In genomic region chr1:41001154-41001949, GRCm38 (mm10) we compare ENCODE assay signal across 8 mouse cellular contexts.
DNase-seq lines count a peak whose midpoint lies in the region; ATAC-seq and TF ChIP-seq lines count a peak whose summit lies in the region.

No protein-coding gene starts in this region.

- CTCF ChIA-PET in Patski (lab: Charles Lee) = no interaction called here

- WGBS in forebrain, postnatal 0 days = 29% methylated on average over 13 of the region's 13 CpGs
- WGBS in midbrain, embryonic 14.5 days = 31% methylated on average over 13 of the region's 13 CpGs

- no peak for ATAC-seq in Patski
- ATAC-seq in forebrain, postnatal 0 days = peak; percentile 90
- peak; percentile 70; the same call in 1 of the 2 replicates for ATAC-seq in midbrain, embryonic 14.5 days (ENCODE audit: low FRiP score, low TSS enrichment)
- no peak for ATAC-seq in CD4-positive, CD25-positive, alpha-beta regulatory T cell, adult 4 months

- H3K27me3 ChIP-seq in Patski = no peaks in the 10 kb centered on the region
- H3K27me3 ChIP-seq in forebrain, postnatal 0 days (ENCODE audit: insufficient read depth, low read length) = no peaks in the 10 kb centered on the region
- no peaks in the 10 kb centered on the region for H3K27me3 ChIP-seq in midbrain, embryonic 14.5 days (ENCODE audit: control insufficient read depth, insufficient read depth, low read length)

- peak; percentile 81 to 82 for DNase-seq in cerebellum, postnatal 10 days
- DNase-seq in cerebellum, adult 9-11 months = no peak
- no peak for DNase-seq in Patski (ENCODE audit: low read depth, low spot score)
- peak; percentile 82 for DNase-seq in forebrain, postnatal 0 days
- DNase-seq in layer of hippocampus, adult 8-10 months (ENCODE audit: low spot score in 2 of 2) = peak; percentile 23 to 29
- DNase-seq in midbrain, embryonic 14.5 days = peak; percentile 86
- DNase-seq in ovary, postnatal 10 days (ENCODE audit: low spot score) = no peak

- no peaks in the 10 kb centered on the region for H3K4me1 ChIP-seq in forebrain, postnatal 0 days (ENCODE audit: insufficient read depth)
- no peaks in the 10 kb centered on the region for H3K4me1 ChIP-seq in midbrain, embryonic 14.5 days (ENCODE audit: control insufficient read depth, insufficient read depth, low read length)

- H3K4me2 ChIP-seq in forebrain, postnatal 0 days (ENCODE audit: low read depth) = no peak overlapping the region
- no peak overlapping the region for H3K4me2 ChIP-seq in midbrain, embryonic 14.5 days (ENCODE audit: low read length)

- no peaks in the 10 kb centered on the region for H3K36me3 ChIP-seq in forebrain, postnatal 0 days (ENCODE audit: insufficient read depth)
- no peaks in the 10 kb centered on the region for H3K36me3 ChIP-seq in midbrain, embryonic 14.5 days (ENCODE audit: control insufficient read depth, insufficient read depth, low read length)

- POLR2A ChIA-PET in Patski (lab: Charles Lee) = no interaction called here

- H3K9me3 ChIP-seq in forebrain, postnatal 0 days (ENCODE audit: low read length) = no peaks in the 10 kb centered on the region
- H3K9me3 ChIP-seq in midbrain, embryonic 14.5 days (ENCODE audit: control insufficient read depth, low read length) = no peaks in the 10 kb centered on the region

- TF ChIP-seq CTCF in Patski (IDR thresholded peaks at IDR 0.05) = peak; percentile 62
- peak; percentile 92 for TF ChIP-seq CTCF in forebrain, postnatal 0 days (IDR thresholded peaks at IDR 0.05; ENCODE audit: low read depth)

- H3K4me3 ChIP-seq in forebrain, postnatal 0 days (ENCODE audit: low read depth, low read length) = no peak overlapping the region
- no peak overlapping the region for H3K4me3 ChIP-seq in midbrain, embryonic 14.5 days (replicated peaks; ENCODE audit: low read depth, low read length)

- no peak overlapping the region for H3K9ac ChIP-seq in forebrain, postnatal 0 days
- no peak overlapping the region for H3K9ac ChIP-seq in midbrain, embryonic 14.5 days (replicated peaks; ENCODE audit: low read length)

- in situ Hi-C loops in Patski (cut with MboI; ENCODE audit: low pct_unique_long_range_greater_than_20kb) = no loop called here

- H3K27ac ChIP-seq in forebrain, postnatal 0 days (ENCODE audit: low read depth, low read length) = 0 out of 2 replicates have a peak overlapping the region, but pooled peaks have one; percentile 9
- H3K27ac ChIP-seq in midbrain, embryonic 14.5 days (replicated peaks; ENCODE audit: low read depth, low read length) = no peak overlapping the region

Comparison
In these comparisons a context has a peak if more than half of its experiments do, and no peak if none do; other contexts are left out.
1. DNase-seq: peak in cerebellum, postnatal 10 days (2 of 2), forebrain, postnatal 0 days (single experiment), layer of hippocampus, adult 8-10 months (2 of 2) and midbrain, embryonic 14.5 days (single experiment); none in cerebellum, adult 9-11 months (single experiment), Patski (single experiment) and ovary, postnatal 10 days (single experiment).
2. ATAC-seq: peak in forebrain, postnatal 0 days (single experiment) and midbrain, embryonic 14.5 days (single experiment); none in Patski (single experiment) and CD4-positive, CD25-positive, alpha-beta regulatory T cell, adult 4 months (single experiment).